Mouse (Mus musculus) retina, postnatal 7 days (tissue): Measurements from ENCODE around the gene Rasgef1c.
A peak's percentile ranks its signal among the peaks of the same experiment; 100 is the strongest.

Experiments used
- DNase-seq: peaks from one replicate; pipeline ENCODE4 v3.0.0-alpha.2; 2012; ENCODE audit warnings: low read depth, low spot score

Rasgef1c gene

DNA sequence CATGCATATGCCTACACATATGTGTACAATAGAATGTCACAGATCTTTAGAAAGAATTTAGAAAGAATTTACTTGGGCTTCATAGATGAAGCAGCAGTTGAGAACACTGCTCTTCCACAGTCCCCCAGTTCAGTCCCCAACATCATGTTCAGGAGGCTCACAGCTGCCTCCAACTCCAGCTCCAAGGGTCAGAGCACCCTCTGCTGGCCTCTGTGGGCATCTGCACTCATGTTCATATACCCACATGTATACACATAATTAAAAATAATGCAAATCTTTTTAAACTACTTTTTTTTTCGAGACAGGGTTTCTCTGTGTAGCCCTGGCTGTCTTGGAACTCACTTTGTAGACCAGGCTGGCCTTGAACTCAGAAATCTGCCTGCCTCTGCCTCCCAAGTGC lies 73.0 kb downstream of the Rasgef1c start:
- DNase-seq = no peak

DNA sequence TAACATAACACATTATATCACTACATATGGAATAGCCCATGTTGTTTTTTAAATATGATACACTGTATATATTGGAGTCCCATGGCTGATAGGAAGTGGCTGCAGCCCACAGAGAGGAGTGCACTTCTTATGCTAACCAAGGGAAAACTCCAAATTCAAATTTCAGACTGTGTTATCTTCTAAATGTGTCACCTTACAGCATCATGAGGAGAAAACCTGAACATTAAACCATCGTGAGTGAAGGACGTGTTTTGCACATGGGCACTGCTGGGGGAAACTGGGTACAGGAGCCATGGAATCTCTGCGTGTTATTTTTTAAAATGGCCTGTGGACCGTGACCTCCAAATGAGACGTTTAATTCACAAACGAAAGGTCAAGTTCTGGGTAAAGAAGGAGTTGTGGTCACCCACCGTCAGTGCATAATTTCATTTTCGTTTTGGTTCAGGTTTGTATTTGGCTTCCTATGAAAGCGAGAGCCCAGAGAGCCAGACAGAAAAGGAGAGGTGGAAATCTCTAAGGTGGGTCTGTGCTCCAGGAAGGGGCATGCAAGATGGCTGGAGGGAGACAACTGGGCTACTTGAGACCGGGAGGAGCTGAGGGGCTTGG lies 76.4 kb downstream of the Rasgef1c start:
- no peak for DNase-seq

DNA sequence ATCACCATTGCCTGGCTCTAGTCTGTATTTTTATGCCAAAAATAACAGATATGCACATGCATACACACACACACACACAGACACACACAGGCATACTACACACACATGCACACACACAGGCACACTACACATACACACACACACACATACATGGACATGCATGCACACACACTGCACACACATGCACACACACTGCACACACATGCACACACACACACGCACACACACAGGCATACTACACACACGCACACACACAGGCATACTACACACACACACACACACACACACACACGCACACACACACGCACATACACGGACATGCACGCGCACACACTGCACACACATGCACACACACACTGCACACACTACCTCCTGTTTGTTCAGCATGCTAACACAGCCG lies 77.3 kb downstream of the Rasgef1c start:
- no peak for DNase-seq

DNA sequence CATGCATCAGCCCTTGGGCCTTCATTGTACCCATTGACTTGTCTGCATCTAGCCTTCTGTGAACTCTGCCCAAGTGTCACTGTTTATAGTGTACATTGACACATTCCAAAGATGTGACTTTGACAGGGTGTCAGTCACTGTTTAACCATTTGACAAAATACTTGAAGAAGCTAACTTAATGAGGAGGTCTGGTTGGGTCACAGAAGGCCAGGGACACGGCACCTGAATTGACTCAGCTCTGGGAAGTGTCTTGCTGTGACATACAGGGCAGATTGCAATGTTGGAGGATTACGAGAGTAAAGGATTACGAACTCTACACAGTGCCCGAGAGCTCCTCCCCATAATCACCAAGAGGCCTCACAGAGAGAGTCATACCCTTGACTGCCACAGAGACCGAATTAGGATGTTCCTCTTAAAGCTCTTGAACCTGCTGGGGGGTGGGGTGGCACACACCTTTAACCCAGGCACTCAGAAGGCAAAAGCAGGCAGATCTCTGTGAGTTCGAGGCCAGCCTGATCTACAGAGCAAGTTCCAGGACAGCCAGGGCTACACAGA lies 79.1 kb downstream of the Rasgef1c start:
- no peak for DNase-seq

DNA sequence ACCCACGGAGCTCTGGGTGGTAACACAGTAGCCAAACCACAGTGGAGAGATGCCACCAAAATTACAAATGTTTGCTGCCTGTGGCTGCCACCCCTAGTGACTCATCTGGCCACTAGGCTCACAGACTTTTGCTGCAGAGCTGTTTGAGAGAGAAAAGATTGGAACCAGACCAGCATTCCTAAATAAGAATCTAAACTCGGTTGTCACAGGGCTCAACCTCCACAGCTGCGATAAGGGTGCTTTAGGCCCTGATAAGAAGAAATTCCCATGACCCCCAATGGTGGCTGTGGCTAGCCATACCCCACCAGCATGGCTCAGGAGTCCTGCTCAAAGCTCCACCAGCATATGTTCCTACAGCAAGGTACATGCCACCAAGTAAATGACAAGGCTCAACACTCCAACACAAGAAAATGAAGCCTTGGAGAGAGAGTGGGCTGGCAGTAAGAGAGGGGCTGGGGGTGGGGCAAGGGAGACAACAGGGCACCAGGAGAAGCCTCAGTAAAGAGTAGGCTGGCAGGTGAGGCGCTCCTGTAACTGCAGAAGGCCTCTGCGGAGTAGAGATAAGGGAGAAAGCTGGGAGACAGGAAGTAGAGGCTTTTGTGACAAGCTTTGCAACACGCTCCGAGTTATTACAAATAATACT lies 79.8 kb downstream of the Rasgef1c start:
- DNase-seq = no peak

DNA sequence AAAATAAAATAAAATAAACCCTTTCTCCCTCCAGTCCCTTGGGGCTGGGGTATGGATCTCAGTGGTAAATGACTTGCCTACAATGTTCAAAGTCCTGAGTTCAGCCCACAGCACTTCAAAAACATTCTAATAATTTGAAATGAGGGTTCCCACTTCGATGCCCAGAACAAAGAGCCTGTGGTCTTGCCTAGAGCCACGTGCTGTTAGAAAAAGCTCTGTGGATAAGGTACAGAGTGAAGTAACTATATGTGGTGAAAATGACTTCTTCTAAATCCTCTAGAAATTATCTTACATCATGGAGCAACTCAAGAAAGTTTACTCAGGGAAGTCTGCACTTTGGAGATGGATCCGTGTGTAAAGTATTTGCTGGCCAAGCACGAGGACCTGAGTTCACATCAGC lies 80.5 kb downstream of the Rasgef1c start:
- no peak for DNase-seq

DNA sequence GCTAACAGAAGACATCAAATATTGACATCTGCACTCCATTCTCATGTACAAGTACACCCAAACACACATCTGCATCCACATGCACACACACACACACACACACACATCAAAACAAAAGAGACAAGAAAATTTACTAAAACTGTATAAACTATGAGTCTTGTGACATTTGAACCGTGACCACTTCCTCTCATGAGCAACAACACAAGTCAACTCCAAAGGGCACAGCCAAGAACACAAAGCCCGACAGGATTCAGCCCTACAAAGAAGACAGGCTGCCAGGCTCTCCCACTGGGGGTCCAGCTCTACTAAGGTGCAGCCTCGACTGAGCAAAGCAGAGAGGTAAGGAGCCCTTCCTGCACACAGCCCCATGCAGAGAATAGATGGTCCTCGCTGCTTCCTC lies 81.2 kb downstream of the Rasgef1c start:
- DNase-seq = no peak

DNA sequence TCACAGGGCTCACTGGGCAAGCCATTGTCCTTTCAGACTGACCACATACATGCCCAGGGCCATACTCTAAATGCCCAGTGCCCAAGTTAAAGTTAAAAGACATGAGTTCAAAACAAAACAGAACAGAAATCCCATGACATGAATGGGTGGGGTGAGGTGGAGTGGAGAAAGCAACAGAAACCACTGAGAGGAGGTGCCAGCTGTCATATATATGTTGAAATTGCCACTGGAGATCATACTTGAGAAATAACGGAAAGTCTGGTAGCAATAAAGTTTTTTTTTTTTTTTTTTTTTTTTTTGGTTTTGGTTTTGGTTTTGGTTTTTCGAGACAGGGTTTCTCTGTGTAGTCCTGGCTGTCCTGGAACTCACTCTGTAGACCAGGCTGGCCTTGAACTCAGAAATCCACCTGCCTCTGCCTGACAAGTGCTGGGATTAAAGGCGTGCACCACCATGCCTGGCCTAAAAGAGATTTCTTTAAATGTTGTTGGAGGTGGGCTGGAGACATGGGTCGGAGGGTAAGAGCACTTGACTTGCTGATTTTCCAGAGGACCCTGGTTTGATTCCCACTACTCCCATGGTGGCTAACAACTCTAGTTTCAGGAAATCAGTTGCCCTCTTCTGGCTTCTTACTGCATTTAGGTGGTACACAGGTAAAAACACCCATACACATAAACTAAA lies 82.4 kb downstream of the Rasgef1c start:
- no peak for DNase-seq

DNA sequence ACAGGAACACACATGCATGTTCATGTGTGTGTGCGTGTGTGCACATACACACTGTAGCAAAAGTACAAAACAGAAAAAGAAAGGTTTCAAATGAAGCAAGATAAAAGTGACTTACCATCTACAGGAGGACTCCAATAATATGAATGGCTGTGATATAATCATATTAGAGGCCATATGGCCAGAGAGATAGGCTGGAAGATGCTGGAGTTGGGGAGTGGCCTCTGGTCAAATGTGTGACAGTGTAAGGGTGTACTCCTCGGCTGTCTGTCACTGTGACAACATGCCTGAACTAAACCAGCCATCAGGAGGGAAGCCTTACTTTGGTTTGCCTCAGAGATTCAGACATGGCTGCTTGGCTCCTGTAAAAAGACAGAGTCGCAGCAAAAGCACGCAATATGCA lies 83.4 kb downstream of the Rasgef1c start:
- no peak for DNase-seq

DNA sequence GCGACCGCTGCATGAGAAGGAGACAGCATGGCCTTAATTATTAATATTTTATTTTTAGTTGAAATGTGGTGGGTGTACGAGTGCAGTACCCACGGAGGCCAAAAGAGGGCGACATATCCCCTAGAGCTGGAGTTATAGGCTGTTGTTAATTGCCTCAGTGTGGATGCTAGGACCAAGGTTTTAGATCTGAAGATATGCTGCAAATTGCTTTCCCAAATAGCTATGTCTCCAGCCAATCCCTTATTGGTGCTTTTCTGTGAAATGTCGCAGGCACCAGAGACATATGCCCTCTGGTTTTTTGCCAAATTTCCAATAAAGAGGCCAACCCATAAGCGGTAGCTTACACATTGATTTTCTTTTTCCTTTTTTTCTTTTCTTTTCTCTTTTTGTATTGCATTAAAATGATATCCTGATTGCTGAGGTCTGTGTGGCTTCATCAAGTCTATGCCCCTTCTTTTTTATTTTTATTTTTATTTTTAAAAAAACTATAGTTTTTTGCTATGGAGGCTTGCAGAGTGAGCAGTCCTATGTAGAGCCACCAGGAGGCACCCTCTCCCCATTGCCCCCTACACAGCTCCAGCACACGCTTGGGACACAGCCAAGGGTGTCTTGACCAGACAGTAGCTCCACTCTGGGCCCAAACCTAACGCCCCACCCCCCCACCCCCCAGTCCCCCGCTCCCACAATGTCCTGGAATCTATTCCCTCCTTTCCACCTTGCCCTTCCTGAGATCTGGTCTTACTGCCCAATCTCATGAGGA lies 84.8 kb downstream of the Rasgef1c start:
- DNase-seq = peak; percentile 38

DNA sequence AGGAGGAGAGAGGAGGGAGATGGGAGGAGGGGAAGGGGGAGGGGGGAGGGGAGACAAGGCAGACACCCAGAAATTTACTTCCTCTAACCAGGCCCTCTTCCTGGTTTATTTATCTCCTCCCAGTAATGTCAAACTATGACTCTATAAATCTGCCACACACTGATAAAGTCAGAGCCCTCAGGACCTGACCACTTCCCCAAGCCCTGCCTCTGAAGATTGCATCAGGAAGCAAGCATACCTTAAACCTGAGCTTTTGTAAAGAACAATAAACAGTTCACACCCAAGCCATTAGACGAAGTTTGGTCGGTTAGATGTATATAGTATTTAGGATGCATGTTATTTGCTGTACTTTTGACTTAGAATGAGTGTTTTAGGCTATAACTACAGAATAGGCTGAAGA lies 92.9 kb downstream of the Rasgef1c start:
- no peak for DNase-seq

DNA sequence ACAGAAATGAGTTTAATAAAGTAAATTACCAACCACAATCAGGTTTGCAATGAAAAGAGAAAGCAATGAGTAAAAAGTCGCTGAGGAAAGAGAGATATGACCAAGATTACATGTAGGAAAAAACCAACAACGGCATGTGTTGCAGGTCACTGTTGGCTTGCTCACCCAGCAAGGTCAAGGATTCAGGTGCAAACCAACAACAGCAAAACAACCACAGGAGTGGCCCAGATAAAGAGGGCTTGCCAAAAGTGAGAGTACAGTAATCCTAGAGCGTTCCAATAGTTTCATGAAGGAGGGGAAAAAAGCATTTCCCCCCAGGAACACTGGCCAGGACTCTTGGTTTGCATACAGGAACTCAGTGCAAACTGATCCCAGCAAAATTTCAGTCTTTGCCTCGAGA lies 94.8 kb downstream of the Rasgef1c start:
- no peak for DNase-seq

DNA sequence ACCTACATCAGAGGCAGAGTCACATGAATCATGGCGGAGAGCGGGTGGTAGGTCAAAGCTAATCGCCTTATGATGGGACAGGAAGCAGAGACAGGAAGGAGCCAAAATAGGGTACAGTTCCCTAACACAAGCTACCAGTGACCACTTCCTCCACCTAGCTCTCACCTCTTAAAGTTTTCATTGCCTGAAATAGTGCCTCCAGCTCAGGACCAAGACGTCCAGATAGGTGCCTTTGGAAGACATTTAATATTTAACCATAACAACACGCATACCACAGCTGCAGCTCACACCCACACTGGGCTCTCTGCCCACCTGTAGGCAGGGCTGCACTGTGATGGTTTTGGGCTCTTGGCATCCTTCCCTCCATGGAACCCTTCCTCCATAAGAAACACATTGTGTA lies 95.7 kb downstream of the Rasgef1c start:
- DNase-seq = no peak

DNA sequence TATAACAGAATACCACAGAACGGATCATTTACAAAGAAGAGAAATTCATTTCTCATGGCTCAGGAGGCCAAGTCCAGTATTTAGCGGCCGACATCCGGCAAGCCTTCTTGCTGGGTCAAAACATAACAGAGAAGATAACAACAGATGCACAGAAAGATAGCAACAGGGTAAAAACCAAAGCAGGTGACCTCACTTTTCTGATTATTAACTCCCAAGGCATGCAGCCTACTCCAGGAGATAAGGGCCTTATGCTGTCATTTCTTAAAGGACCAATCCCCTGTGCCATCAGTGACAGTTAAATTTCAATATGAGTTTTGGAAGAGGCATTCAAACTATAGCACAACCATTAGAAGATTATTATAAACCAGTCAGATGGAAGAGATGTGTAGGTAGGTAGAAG lies 101.2 kb downstream of the Rasgef1c start:
- DNase-seq = no peak

DNA sequence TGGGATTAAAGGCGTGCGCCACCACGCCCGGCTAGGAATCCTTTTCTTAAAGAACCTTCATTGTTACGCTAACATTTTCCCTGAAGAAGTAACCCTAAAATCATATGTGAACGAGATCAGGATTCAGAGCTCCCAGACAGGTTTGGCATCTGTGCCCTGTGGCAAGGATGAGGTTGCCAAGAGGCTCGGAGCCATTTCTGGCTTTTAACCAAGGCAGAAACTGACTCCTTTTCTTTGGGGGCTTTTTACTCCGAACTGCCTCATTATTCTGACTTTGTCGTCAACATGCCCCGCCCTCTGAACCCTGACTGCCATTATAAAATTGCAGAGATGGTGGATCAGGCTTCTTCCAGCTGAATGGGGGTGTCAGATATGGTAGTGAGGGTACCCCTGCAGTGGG lies 106.1 kb downstream of the Rasgef1c start:
- DNase-seq = no peak

DNA sequence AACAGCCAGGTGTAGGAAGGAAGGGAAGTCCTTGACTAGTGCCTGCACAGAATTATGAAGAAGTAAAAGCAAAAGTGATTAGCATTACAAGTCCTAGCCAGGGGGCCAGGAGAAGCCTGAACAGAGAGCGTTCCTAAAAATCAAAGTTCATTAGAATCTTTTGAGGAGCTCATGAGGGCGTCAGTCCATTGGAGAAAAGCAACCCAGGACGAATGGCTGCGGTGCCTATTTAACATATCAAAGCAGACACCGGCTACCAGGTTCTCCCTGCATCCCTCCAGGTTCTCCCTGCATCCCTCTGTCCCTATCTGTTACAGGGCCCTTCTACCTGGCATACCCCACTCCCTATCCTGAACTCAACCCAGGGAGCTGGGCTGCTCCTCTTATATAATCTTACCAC lies 106.6 kb downstream of the Rasgef1c start:
- no peak for DNase-seq

DNA sequence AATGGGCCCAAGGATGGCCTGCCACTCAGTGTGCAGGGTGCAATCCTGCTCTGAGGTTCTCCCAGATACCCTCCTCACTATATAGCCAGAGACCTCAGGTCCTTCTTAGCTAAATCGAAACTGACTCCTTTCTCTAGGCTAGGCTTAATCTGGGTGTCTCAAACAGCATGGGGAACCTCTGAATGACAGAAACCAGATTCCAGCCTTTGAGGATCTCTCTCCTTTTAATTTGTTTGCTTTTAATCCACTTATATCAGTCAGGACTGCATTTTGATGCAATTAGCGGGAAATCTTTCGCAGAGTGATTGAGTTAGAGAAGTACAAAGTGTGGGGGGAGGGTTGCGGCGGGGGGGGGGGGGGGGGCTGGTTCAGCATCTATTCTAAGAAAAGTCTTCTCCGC lies 111.4 kb downstream of the Rasgef1c start:
- no peak for DNase-seq

DNA sequence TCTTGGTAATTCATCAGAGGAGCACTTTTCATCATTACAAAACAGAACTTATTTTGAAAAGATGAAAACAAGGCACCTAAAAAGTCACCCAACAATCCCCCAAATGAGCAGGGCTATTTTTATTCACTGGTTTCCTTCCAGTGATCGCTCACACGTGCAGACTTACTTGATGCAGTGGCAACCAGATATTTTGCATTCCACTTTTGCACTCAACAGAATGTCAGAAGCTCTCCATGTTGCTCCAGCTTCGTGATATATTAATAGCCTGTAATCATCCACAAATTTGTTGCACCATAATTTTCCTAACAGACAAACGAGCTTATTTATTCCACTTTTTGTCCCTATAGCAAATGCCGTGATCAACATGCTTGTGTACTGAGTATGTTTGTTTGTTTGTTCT lies 114.9 kb downstream of the Rasgef1c start:
- DNase-seq = no peak

DNA sequence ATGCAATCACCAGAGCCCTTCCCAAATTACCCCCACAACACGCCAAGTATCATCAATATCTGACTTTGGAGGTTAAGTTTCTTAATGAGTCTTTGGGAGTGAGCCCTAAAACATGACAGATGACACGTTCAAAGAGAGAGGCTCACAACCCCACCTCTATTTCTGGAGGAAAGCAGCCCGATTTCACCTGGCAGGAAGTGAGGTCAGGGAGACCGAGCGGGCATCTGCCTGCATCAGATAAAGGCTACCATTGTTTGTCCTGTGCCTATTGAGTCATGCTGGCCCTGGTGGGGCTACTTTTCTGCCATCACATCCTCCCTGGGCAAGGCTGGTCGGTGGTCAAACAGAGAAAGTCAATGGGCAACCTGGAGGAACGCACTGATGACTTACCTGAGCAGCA lies 115.9 kb downstream of the Rasgef1c start:
- no peak for DNase-seq

DNA sequence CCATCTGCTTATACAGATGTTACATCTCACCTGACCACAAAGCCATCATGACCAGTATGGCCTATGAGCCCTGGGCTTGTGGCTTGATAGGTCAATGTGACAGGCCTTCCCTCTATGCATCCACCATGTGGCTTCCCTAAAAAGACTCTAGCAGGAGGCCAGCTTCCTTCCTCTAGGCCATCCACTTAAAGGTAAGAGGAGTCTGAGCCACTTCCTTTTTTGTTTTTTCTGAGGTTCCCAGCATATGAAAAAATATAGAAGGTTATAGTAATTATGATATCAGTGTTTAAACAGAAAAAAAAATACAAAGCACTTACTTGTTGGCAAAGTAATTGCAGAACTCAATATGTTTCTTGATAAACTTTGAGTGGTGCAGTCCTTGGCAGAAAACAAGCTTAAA lies 117.2 kb downstream of the Rasgef1c start:
- DNase-seq = no peak

DNA sequence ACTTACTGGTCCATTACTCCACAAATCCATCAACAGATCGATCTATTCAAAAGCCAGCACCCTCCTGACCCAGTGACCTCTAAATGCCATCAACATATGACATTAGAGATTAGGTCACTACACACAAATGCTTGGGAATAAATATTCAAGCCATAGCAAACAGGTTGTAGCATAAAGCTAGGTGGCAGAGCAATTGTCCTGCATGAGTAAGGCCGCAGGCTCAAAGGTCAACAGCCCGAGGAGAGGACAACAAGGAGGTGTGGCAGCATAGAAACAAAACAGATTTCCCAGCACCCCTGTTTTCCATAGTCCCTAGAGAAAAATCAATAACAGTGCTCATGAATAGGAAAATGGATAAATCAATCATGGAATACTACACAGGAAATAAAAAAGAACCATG lies 120.5 kb downstream of the Rasgef1c start:
- DNase-seq = no peak

DNA sequence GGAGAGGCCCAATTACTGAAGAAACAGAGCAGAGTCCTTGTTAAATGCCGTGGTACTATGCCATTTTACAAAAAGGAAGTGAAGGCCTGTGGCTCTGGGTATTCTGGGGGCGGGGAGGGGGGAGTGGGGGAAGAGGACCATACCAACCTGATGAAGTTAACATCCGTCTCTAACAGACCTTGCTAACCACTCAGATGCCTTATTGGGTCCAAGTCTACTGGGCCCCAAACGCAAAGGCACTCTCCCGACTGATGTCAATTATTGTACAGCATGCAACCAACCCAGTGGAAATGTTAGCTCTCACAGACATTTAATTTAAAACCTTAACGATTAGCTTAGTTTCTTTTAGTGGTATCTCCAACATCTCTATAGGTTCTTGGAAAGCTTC lies 122.8 kb downstream of the Rasgef1c start:
- no peak for DNase-seq
